Mouse (Mus musculus): ENCODE results near the gene Tmem63a. TPM values are rescaled to one million over a fixed set of nuclear protein-coding genes. Genes with fewer than 3 reads are reported as not detected.

Gene Tmem63a
- polyA plus RNA-seq, 1 experiment = 26.9 TPM

DNA sequence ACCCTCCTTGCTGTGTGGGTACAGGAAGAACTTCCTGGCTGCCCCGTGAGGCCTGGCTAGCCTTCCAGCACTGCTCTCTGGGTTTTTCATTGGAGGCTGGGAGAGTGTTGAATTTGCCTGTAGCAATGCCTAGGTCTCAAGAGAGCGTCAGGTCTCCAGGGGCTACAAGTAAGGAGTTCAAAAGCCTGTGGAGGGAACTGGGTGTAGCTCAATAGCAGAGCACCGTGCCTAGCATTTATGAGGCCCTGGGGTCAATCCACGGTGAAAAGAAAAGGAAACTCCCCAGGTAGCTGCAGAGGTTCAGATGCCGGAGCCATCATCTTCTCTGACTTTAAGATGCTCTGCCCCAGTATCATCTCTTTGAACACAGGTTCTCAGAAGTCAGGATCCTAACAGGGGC lies 69.5 kb downstream of the Tmem63a start:
- no peaks in the 10 kb centered on the region for H3K36me3 ChIP-seq (ENCODE audit: control insufficient read depth, insufficient read depth, low read length, poor library complexity, severe bottlenecking)
- no peak overlapping the region for H3K9ac ChIP-seq (ENCODE audit: low read depth, poor library complexity, severe bottlenecking)
- no peaks in the 10 kb centered on the region for H3K9me3 ChIP-seq (replicated peaks; ENCODE audit: control insufficient read depth, insufficient read depth, low read length, poor library complexity, severe bottlenecking)
- H3K27ac ChIP-seq (ENCODE audit: insufficient read depth, low read length) = no peak overlapping the region
- no peak for TF ChIP-seq POLR2A (IDR thresholded peaks at IDR 0.05; ENCODE audit: insufficient read depth, low read length)
- no peak for TF ChIP-seq CTCF (IDR thresholded peaks at IDR 0.05; ENCODE audit: low read depth, low read length)
- no peak for TF ChIP-seq EP300 (IDR thresholded peaks at IDR 0.05; ENCODE audit: insufficient read depth, low read depth, low read length)
- no peak overlapping the region for H3K4me3 ChIP-seq (ENCODE audit: low read depth, low read length)
- H3K27me3 ChIP-seq (ENCODE audit: control insufficient read depth, insufficient read depth, low read length, poor library complexity, severe bottlenecking) = no peaks in the 10 kb centered on the region
- peaks cover 5% of the 10 kb centered on the region for H3K4me1 ChIP-seq (ENCODE audit: control insufficient read depth, insufficient read depth, low read length)

DNA sequence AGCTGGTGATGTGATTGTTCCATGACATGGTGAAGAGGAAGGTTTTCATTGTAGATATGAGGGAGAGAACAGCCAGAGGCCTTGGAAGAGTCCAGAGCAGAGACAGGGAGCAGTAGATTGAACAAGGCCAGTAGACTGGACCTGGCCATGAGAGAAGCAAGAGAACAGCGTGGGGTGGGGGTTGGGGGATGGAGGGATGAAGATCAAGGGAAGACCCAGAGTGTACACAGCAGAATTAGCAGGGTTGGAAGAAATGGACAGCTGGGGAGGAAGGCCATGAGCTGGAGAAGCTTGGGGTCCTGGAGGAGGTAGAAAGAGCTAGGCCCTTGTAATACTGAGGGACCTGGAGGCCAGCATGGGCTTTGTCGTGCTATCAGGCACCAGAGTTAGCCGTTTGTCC lies 70.3 kb downstream of the Tmem63a start:
- Histone ChIP-seq H3K9me3 (replicated peaks; ENCODE audit: control insufficient read depth, insufficient read depth, low read length, poor library complexity, severe bottlenecking) (no peaks in the 10 kb centered on the region), H3K27ac (ENCODE audit: insufficient read depth, low read length) (no peak overlapping the region), H3K36me3 (ENCODE audit: control insufficient read depth, insufficient read depth, low read length, poor library complexity, severe bottlenecking) (no peaks in the 10 kb centered on the region), H3K4me1 (ENCODE audit: control insufficient read depth, insufficient read depth, low read length) (peaks cover 5% of the 10 kb centered on the region), H3K9ac (ENCODE audit: low read depth, poor library complexity, severe bottlenecking) (no peak overlapping the region), H3K4me3 (ENCODE audit: low read depth, low read length) (no peak overlapping the region), H3K27me3 (ENCODE audit: control insufficient read depth, insufficient read depth, low read length, poor library complexity, severe bottlenecking) (no peaks in the 10 kb centered on the region)
- TF ChIP-seq CTCF (IDR thresholded peaks at IDR 0.05; ENCODE audit: low read depth, low read length) = no peak
- TF ChIP-seq EP300 (IDR thresholded peaks at IDR 0.05; ENCODE audit: insufficient read depth, low read depth, low read length) = no peak
- no peak for TF ChIP-seq POLR2A (IDR thresholded peaks at IDR 0.05; ENCODE audit: insufficient read depth, low read length)

DNA sequence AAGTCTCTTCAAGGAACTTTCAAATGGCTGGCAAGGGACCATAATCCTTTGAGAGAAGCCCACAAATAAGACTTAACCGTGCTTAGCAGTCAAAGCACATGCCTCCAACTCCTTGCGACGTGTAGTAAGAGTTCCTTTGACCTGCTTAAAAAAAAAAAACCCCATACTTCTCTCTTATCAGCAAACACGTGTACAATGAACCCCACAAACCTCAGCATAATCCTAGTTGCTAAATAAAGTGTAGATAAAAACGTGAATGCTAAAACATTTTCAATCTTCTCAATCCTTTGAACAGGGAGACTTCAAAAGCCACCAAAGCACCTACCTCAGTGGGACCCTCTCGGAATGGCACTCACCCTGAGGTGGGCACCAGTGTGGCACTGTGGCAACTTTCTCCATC lies 71.3 kb downstream of the Tmem63a start:
- H3K27me3 ChIP-seq (ENCODE audit: control insufficient read depth, insufficient read depth, low read length, poor library complexity, severe bottlenecking) = no peaks in the 10 kb centered on the region
- H3K9me3 ChIP-seq (replicated peaks; ENCODE audit: control insufficient read depth, insufficient read depth, low read length, poor library complexity, severe bottlenecking) = no peaks in the 10 kb centered on the region
- no peak overlapping the region for H3K27ac ChIP-seq (ENCODE audit: insufficient read depth, low read length)
- TF ChIP-seq POLR2A (IDR thresholded peaks at IDR 0.05; ENCODE audit: insufficient read depth, low read length) (no peak), EP300 (IDR thresholded peaks at IDR 0.05; ENCODE audit: insufficient read depth, low read depth, low read length) (no peak), CTCF (IDR thresholded peaks at IDR 0.05; ENCODE audit: low read depth, low read length) (no peak)
- peaks cover 5% of the 10 kb centered on the region for H3K4me1 ChIP-seq (ENCODE audit: control insufficient read depth, insufficient read depth, low read length)
- no peaks in the 10 kb centered on the region for H3K36me3 ChIP-seq (ENCODE audit: control insufficient read depth, insufficient read depth, low read length, poor library complexity, severe bottlenecking)
- no peak overlapping the region for H3K9ac ChIP-seq (ENCODE audit: low read depth, poor library complexity, severe bottlenecking)
- H3K4me3 ChIP-seq (ENCODE audit: low read depth, low read length) = no peak overlapping the region

DNA sequence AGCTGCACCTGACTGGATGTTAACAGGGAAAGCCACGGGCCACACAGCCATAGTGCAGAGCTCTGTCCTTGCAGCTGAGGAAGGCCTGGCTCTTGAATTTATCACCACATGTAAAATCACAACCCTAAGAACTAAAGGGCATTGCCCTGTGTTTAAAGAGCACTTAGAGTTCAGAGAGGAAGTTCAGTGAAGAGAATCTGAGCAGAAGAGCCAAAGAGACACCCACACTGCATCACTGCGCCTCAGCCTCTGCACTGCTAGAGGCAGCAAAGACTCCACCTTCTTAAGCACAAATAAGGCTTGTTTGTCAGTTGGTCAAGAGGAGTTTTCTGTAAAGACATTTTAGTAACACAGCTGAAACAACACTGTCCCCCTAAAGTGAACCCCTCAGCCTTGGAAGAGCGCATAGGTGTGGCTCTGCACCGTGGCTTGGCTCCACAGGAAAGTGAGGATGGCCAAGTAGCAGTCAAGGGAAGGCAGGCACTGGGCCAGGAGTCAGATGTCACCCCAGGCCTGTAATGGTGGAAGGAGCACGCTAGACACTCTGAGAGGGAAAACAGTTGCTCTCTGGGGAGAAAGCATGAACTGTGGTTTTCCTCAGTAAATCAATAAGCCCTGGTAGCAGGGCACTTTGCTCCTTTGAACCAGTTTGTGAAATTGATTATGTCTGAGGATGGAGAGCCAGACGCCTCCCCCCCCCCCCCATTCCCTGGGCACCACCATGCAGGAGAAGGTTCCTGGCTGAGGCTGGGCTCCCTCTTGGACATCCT lies 72.8 kb downstream of the Tmem63a start:
- H3K4me3 ChIP-seq (ENCODE audit: low read depth, low read length) = no peak overlapping the region
- H3K36me3 ChIP-seq (ENCODE audit: control insufficient read depth, insufficient read depth, low read length, poor library complexity, severe bottlenecking) = no peaks in the 10 kb centered on the region
- no peak for TF ChIP-seq EP300 (IDR thresholded peaks at IDR 0.05; ENCODE audit: insufficient read depth, low read depth, low read length)
- TF ChIP-seq POLR2A (IDR thresholded peaks at IDR 0.05; ENCODE audit: insufficient read depth, low read length) = no peak
- no peak for TF ChIP-seq CTCF (IDR thresholded peaks at IDR 0.05; ENCODE audit: low read depth, low read length)
- no peaks in the 10 kb centered on the region for H3K27me3 ChIP-seq (ENCODE audit: control insufficient read depth, insufficient read depth, low read length, poor library complexity, severe bottlenecking)
- peaks cover 5% of the 10 kb centered on the region for H3K4me1 ChIP-seq (ENCODE audit: control insufficient read depth, insufficient read depth, low read length)
- H3K9ac ChIP-seq (ENCODE audit: low read depth, poor library complexity, severe bottlenecking) = peak overlapping the region; percentile 26; the same call in 1 of the 2 replicates
- peak overlapping the region; percentile 22; the same call in 1 of the 2 replicates for H3K27ac ChIP-seq (ENCODE audit: insufficient read depth, low read length)
- H3K9me3 ChIP-seq (replicated peaks; ENCODE audit: control insufficient read depth, insufficient read depth, low read length, poor library complexity, severe bottlenecking) = no peaks in the 10 kb centered on the region

DNA sequence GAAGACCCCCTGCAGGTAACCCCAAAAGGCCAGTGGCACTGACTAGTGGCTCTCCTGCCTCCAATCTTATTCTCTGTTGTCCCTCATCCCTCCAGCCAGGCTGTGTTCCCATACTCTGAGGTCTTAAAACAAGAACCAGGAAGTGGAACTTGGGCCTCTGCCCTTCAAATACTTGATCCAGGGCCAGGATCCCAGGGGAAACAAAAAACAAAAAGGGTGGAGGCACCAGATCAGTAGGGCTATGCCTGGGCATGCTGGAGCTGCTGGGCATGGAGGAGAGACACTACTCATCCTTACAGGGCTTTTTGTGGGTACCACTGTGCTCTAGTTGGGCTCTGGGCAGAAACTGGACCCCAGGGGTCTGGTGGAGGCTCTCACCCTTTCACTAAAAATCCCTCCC lies 73.4 kb downstream of the Tmem63a start:
- Histone ChIP-seq H3K9ac (ENCODE audit: low read depth, poor library complexity, severe bottlenecking) (peak overlapping the region; percentile 26; the same call in 1 of the 2 replicates), H3K9me3 (replicated peaks; ENCODE audit: control insufficient read depth, insufficient read depth, low read length, poor library complexity, severe bottlenecking) (no peaks in the 10 kb centered on the region), H3K4me3 (ENCODE audit: low read depth, low read length) (no peak overlapping the region), H3K36me3 (ENCODE audit: control insufficient read depth, insufficient read depth, low read length, poor library complexity, severe bottlenecking) (no peaks in the 10 kb centered on the region), H3K4me1 (ENCODE audit: control insufficient read depth, insufficient read depth, low read length) (peaks cover 2% of the 10 kb centered on the region), H3K27me3 (ENCODE audit: control insufficient read depth, insufficient read depth, low read length, poor library complexity, severe bottlenecking) (no peaks in the 10 kb centered on the region), H3K27ac (ENCODE audit: insufficient read depth, low read length) (peak overlapping the region; percentile 22; the same call in 1 of the 2 replicates)
- TF ChIP-seq POLR2A (IDR thresholded peaks at IDR 0.05; ENCODE audit: insufficient read depth, low read length) = no peak
- no peak for TF ChIP-seq CTCF (IDR thresholded peaks at IDR 0.05; ENCODE audit: low read depth, low read length)
- no peak for TF ChIP-seq EP300 (IDR thresholded peaks at IDR 0.05; ENCODE audit: insufficient read depth, low read depth, low read length)

DNA sequence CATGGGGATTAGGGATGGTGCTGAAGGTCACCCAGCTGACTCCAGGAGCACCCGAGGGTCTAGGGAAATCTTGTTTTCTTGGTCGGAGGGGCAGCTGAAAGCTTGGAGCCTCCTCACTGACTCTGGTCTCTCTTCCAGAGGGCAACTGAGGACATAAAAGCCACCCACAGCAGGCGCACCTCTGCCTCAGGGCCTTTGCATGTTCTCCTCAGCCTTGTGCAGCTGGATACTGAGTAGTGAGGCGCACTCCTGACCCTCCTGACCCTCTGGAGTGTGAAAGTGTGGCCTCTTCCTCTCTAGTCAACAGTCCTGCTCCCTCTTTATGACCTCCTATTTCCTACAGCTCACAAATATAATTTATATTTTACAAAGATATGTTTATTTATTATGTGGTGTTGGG lies 73.9 kb downstream of the Tmem63a start:
- TF ChIP-seq POLR2A (IDR thresholded peaks at IDR 0.05; ENCODE audit: insufficient read depth, low read length) (no peak), EP300 (IDR thresholded peaks at IDR 0.05; ENCODE audit: insufficient read depth, low read depth, low read length) (0 out of 2 replicates have a peak, but pooled peaks have one; percentile 46)
- Histone ChIP-seq H3K4me3 (ENCODE audit: low read depth, low read length) (no peak overlapping the region), H3K9me3 (replicated peaks; ENCODE audit: control insufficient read depth, insufficient read depth, low read length, poor library complexity, severe bottlenecking) (no peaks in the 10 kb centered on the region), H3K27ac (ENCODE audit: insufficient read depth, low read length) (peak overlapping the region; percentile 22; the same call in 1 of the 2 replicates), H3K4me1 (ENCODE audit: control insufficient read depth, insufficient read depth, low read length) (peaks cover 2% of the 10 kb centered on the region), H3K9ac (ENCODE audit: low read depth, poor library complexity, severe bottlenecking) (peak overlapping the region; percentile 25), H3K27me3 (ENCODE audit: control insufficient read depth, insufficient read depth, low read length, poor library complexity, severe bottlenecking) (no peaks in the 10 kb centered on the region), H3K36me3 (ENCODE audit: control insufficient read depth, insufficient read depth, low read length, poor library complexity, severe bottlenecking) (no peaks in the 10 kb centered on the region)
